Mouse (Mus musculus): ENCODE results near the gene Carm1.

DNA sequence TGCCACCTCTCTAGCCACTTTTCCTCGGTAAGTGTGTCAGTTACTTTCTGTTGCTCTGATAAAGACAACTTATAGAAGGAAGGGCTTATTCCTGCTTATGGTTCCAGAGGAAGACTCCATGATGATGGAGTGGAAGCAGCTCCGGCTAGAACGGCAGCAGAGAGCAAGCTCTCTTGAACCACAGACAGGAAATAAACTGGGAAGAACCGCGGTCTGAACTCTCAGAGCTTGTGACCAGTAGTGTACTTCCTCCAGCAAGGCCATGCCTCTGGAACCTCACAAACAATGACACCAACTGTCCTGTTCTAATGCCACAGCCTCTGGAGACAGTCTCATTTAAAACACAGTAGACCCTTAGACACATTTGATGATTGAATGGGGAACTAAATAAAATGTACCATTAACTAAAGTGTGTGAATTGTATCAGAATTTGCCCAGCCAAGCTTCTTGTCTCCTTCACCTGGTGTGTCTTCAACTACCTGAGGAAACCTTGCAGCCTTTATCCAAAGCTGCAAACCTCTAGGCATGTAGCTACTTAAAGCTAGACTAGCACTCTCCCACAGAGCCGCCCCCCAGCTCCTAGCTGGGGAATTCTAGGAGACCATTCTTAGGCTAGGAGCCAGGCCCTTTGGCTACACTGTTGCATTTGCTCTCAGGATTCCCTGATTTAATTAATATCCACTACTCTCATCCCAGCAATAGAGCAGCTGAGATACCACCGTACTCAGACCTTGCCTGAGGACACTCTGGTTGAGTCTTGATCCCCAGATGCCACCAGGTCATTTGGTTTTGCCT is 21.4 kb upstream of the Carm1 start:
- no peak for TF ChIP-seq USF1 (IDR thresholded peaks at IDR 0.05; ENCODE audit: low read depth)
- no peak for TF ChIP-seq POLR2A (IDR thresholded peaks at IDR 0.05; ENCODE audit: insufficient read length, low read depth)
- no peak for TF ChIP-seq MYOG (IDR thresholded peaks at IDR 0.05; ENCODE audit: control insufficient read depth in 1 of 3, insufficient read depth in 1 of 3, insufficient read length in 2 of 3, low read depth in 2 of 3)
- TF ChIP-seq TCF12 (IDR thresholded peaks at IDR 0.05; ENCODE audit: insufficient read depth, poor library complexity, severe bottlenecking) = no peak
- TF ChIP-seq MAX (IDR thresholded peaks at IDR 0.05; ENCODE audit: low read depth) = no peak
- no peak for TF ChIP-seq CEBPB (IDR thresholded peaks at IDR 0.05; ENCODE audit: insufficient read depth, poor library complexity, severe bottlenecking)
- TF ChIP-seq E2F4 (IDR thresholded peaks at IDR 0.05; ENCODE audit: insufficient read depth) = no peak
- TF ChIP-seq SRF (IDR thresholded peaks at IDR 0.05; ENCODE audit: control insufficient read depth, insufficient read length, low read depth) = no peak
- no peak for TF ChIP-seq POLR2AphosphoS2 (IDR thresholded peaks at IDR 0.05; ENCODE audit: insufficient read length, low read depth)
- TF ChIP-seq REST (IDR thresholded peaks at IDR 0.05; ENCODE audit: insufficient read depth, insufficient read length) = no peak
